Comparison of ENCODE assay signal across 18 mouse cellular contexts in genomic region chr2:124745045-124745444, GRCm38 (mm10).
"Had no signal": no experiment of that assay in that cellular context is flagged by ENCODE, and none has a peak within 500 bp of the region (broad histone marks: within the 10 kb centered on the region; RNA-seq: fewer than 3 reads in every experiment).

No protein-coding gene starts in this region.

- ATAC-seq: forebrain, embryonic 13.5 days; forebrain, embryonic 14.5 days; forebrain, embryonic 15.5 days; forebrain, embryonic 16.5 days had no signal

- DNase-seq: cerebellum, adult 9-10 months; cerebellum, adult 9-11 months; cerebellum, postnatal 14 days; cerebellum, postnatal 25 days; cerebellum, postnatal 36 days; embryo, embryonic 11 days; forebrain, postnatal 0 days; gastrocnemius, adult 2 months; gastrocnemius, postnatal 10 days; gastrocnemius, postnatal 14 days; gastrocnemius, postnatal 25 days; gastrocnemius, postnatal 36 days; heart, adult 18-20 months; heart, adult 2 months had no signal
